Mouse (Mus musculus) MEL (cell line): ENCODE measurements around the gene Spaca9.
A peak's percentile ranks its signal among the peaks of the same experiment; 100 is the strongest.

ENCODE experiments used
- BHLHE40 ChIP-seq: IDR thresholded peaks from 2 replicates; pipeline ENCODE4 v1.6.1; 2012; ENCODE audit warnings: low read depth, mild to moderate bottlenecking, inconsistent platforms, low read length, improper control_type of control experiment, borderline replicate concordance
- CTCF ChIP-seq, 3 experiments: IDR thresholded peaks in 2 of 3; conservative IDR thresholded peaks in 1 of 3; 2 replicates each; pipeline ENCODE4 v1.5.1; 2011 to 2012; ENCODE audit warnings: low read length in 3 of 3, low read depth in 2 of 3, mild to moderate bottlenecking in 2 of 3, improper control_type of control experiment in 1 of 3, inconsistent platforms in 1 of 3, mixed read lengths in 1 of 3, moderate library complexity in 1 of 3; ENCODE audit not compliant: control insufficient read depth in 1 of 3, insufficient read depth in 1 of 3, poor library complexity in 1 of 3, severe bottlenecking in 1 of 3
- E2F4 ChIP-seq: IDR thresholded peaks from 2 replicates; pipeline ENCODE4 v1.6.1; 2011; ENCODE audit warnings: low read depth, low read length, improper control_type of control experiment, borderline replicate concordance
- EP300 ChIP-seq, 2 experiments: IDR thresholded peaks; 2 replicates each; pipeline ENCODE4 v1.6.1; 2011; ENCODE audit warnings: improper control_type of control experiment in 2 of 2, low read length in 2 of 2, low read depth in 1 of 2, mild to moderate bottlenecking in 1 of 2
- RAD21 ChIP-seq: IDR thresholded peaks from 2 replicates; pipeline ENCODE4 v1.6.1; 2011; ENCODE audit warnings: mild to moderate bottlenecking, low read depth, low read length, improper control_type of control experiment
- TAL1 ChIP-seq: IDR thresholded peaks from 2 replicates; pipeline ENCODE4 v1.6.1; 2012; ENCODE audit warnings: mild to moderate bottlenecking, inconsistent platforms, low read length, moderate library complexity, mixed read lengths
- ZC3H11A ChIP-seq: IDR thresholded peaks from 2 replicates; pipeline ENCODE4 v1.6.1; 2012; ENCODE audit warnings: low read depth, mild to moderate bottlenecking, inconsistent platforms, low read length, improper control_type of control experiment
- ZKSCAN1 ChIP-seq: IDR thresholded peaks from 2 replicates; pipeline ENCODE4 v1.6.1; 2012; ENCODE audit warnings: low read depth, mild to moderate bottlenecking, inconsistent platforms, low read length, improper control_type of control experiment, moderate library complexity

GRCm38 (mm10) chr2:28688431-28688830 is 11.1 kb downstream of the Spaca9 start:
- peak; percentile 77 to 81 (median 80) for TF ChIP-seq CTCF (IDR thresholded peaks at IDR 0.05 in 2 of 3, conservative IDR thresholded peaks at IDR 0.05 in 1 of 3; ENCODE audit: control insufficient read depth in 1 of 3, insufficient read depth in 1 of 3, low read depth in 2 of 3, low read length in 3 of 3, poor library complexity in 1 of 3, severe bottlenecking in 1 of 3)
- no peak for TF ChIP-seq ZKSCAN1
- no peak for TF ChIP-seq E2F4
- TF ChIP-seq RAD21: peak; percentile 65
- no peak for TF ChIP-seq EP300 (IDR thresholded peaks at IDR 0.05; ENCODE audit: low read depth in 1 of 2, low read length in 2 of 2)
- peak; percentile 67 for TF ChIP-seq ZC3H11A
- no peak for TF ChIP-seq BHLHE40
- no peak for TF ChIP-seq TAL1
